Mouse (Mus musculus): ENCODE data around the gene Rad51b.

Rad51b gene

GRCm38 (mm10) chr12:79585336-79585735 is 288.3 kb downstream of the Rad51b start:
- DNase-seq: no peak

GRCm38 (mm10) chr12:79588831-79589230 is 291.7 kb downstream of the Rad51b start:
- no peak for DNase-seq

GRCm38 (mm10) chr12:79592206-79592605 is 295.1 kb downstream of the Rad51b start:
- no peak for DNase-seq

- DNase-seq: no peak
These were observed 299.8 kb downstream of the Rad51b start for GRCm38 (mm10) chr12:79596842-79597241.

GRCm38 (mm10) chr12:79597351-79597750 is 300.3 kb downstream of the Rad51b start:
- DNase-seq: no peak

- no peak for DNase-seq
These were observed 300.7 kb downstream of the Rad51b start for GRCm38 (mm10) chr12:79597786-79598185.

GRCm38 (mm10) chr12:79598496-79598895 is 301.4 kb downstream of the Rad51b start:
- peak in 1 of 2 experiments; percentile 29 for DNase-seq

GRCm38 (mm10) chr12:79598901-79599300 is 301.8 kb downstream of the Rad51b start:
- no peak for DNase-seq

- peak; percentile 80 to 87 for DNase-seq
These were observed 303.2 kb downstream of the Rad51b start for GRCm38 (mm10) chr12:79600149-79600769.

GRCm38 (mm10) chr12:79602641-79603040 is 305.6 kb downstream of the Rad51b start:
- DNase-seq: no peak

- DNase-seq: no peak
These were observed 307.8 kb downstream of the Rad51b start for GRCm38 (mm10) chr12:79604850-79605249.

GRCm38 (mm10) chr12:79606197-79606631 is 309.1 kb downstream of the Rad51b start:
- DNase-seq: no peak

GRCm38 (mm10) chr12:79609399-79610010 is 312.4 kb downstream of the Rad51b start:
- no peak for DNase-seq

- DNase-seq: no peak
These were observed 313.5 kb downstream of the Rad51b start for GRCm38 (mm10) chr12:79610511-79611103.

GRCm38 (mm10) chr12:79611665-79612064 is 314.6 kb downstream of the Rad51b start:
- DNase-seq: no peak

GRCm38 (mm10) chr12:79612334-79613060 is 315.4 kb downstream of the Rad51b start:
- DNase-seq: peak; percentile 87 to 91

GRCm38 (mm10) chr12:79613061-79613788 is 316.1 kb downstream of the Rad51b start:
- peak; percentile 30 to 52 for DNase-seq

- no peak for DNase-seq
These were observed 316.9 kb downstream of the Rad51b start for GRCm38 (mm10) chr12:79613846-79614582.

- no peak for DNase-seq
These were observed 317.5 kb downstream of the Rad51b start for GRCm38 (mm10) chr12:79614583-79614953.

- DNase-seq: peak; percentile 47 to 54
These were observed 318.7 kb downstream of the Rad51b start for GRCm38 (mm10) chr12:79615717-79616316.

GRCm38 (mm10) chr12:79619009-79619408 is 321.9 kb downstream of the Rad51b start:
- no peak for DNase-seq

- no peak for DNase-seq
These were observed 323.6 kb downstream of the Rad51b start for GRCm38 (mm10) chr12:79620693-79621092.
